Mouse (Mus musculus): ENCODE measurements at regions not wholly inside any gene's neighbourhood (a gene's known extent, or its start where the extent isn't known, plus 50 kb on each side); places are given as distances from the start of the nearest gene placed in this dataset.

DNA sequence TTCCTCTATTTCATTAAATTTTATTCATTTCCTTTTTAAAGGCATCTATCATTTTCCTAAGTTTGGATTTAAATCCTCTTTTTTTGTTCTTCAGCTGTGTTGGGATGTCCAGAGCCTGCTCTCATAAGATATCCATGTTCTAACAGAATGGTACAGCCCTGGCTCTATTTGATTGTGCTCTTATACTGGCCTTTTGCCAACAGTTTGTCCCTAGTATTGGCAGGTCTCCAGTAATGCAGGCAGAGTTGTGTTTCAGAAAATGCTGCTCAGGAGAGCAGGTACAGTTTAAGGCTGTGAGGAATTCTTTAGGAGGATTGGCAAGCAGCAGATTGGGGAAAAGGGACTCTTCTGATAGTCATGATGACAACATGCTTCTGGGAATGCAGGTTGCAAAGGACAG lies 797.1 kb upstream of the Slit2 start:
- no peak for DNase-seq (ENCODE audit: low read depth, low spot score)

DNA sequence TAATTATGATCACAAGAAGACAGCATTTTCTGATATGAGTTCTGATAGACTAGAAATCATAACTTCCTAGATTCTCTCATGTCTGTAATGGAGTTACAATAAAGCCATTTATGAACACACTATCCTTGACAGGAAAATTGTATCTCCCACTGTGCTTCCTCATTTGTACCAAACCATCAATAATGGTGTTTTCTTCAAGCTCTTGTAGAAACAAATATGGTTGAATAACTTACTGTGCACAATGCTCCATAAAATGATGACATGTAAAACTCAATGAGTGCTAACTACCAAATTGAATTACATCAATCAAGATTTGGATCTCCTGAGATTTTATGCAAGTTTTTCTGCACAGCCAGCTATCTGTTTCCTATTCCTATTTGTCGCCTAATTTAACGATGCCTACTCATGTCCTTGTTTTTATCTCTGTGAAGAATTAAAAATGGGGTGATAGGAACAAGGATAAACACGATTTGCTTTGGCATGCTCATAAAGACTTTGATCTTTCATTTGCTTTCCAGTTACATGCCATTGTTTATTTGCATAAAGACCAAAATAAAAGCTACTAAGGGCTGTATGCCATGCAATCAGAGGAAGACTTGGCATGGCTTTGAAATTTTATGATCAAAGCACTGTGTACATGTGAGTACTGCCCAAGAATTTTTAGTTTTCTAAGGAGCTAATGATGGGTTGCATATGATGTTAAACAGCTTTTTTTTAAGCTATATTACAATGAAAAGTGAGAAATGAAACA lies 780.6 kb upstream of the Slit2 start:
- DNase-seq (ENCODE audit: low read depth, low spot score), result no peak

DNA sequence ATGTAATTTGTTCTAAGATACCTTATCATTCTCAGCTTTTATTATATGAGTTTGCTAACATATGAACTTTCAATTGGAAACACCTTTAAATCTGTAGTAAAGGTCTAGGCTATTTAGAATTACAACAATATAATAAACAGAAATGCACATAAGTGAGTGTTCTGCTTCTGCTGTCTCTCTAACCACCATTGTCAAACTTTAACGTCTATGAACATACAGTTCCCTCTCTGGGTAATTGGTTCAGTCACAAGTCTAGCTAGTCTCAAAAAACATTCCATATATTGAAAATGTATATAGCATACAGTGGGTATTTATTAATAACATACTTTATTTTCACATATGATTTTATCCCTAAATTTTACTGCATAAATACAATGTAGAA lies 780.0 kb upstream of the Slit2 start:
- DNase-seq (ENCODE audit: low read depth, low spot score), result no peak

DNA sequence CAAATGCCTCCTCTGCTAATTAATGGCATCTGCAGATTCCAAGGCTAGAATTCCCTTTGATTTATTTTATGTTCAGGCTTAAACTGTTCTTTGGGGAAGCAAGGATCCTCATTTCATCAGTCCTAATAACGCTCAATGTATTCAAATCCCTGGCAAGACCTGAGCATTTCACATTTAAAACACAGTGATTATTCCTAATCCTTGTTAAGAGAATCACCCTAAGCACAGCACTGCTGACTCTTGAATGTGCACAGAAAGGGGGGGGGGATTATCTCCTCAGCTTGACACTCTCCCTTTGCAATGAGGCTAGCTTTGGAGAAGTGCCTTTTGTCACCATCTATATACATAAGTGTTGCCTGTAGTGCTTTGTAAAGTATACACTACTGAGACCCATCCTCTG lies 772.4 kb upstream of the Slit2 start:
- no peak for DNase-seq (ENCODE audit: low read depth, low spot score)

DNA sequence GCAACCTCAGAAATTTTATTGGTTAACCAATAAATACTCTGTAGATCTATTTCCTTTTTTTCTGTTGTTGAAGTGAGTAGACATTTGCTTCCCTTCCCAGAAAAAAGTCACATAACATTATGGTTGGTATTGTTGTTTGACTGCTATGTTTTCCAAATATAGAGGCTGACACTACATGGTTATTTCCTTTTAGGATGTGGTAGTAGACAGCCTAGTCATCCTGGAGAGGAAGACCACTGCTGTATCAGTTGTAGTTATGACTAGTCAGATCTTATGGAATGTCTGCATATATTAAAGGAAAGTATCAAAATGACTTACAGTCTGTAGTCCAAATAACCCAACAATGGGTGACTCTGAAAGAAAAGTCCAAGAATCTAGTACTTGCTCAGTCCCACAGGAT lies 767.5 kb upstream of the Slit2 start:
- DNase-seq (ENCODE audit: low read depth, low spot score), result no peak

DNA sequence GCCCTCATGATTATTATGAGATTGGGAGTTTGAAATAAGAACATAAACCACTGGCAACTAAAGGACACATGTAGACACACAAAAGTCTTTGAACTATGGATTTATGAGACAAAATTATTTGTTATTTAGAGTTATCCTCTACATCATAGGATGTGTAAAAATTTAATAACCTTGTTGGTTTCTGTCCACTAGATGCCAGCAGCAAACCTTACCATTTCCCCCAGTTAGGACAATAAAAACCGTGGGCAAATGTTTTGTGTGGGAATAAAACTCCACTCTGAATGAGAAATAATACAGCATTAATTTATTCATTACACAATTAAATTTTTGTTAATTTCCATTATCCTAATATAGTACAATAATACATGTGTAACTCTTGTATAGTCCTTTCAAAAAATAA lies 757.7 kb upstream of the Slit2 start:
- DNase-seq (ENCODE audit: low read depth, low spot score), result no peak

DNA sequence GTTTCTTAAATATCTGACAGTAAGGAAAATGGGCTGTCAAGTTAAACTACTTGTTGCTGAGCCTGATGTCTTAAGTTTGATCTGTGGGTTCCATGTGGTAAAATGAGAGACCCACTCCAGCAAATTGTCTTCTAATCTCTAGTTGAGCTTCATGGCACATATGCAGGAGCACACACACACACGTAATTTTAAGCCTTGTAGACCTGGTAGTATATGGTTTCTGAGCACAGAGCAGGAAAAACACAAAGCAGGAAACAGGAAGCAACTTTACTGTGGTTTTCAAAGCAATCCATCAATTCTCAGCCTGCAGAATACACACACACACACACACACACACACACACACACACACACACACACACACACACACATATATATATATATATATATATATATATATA lies 746.8 kb upstream of the Slit2 start:
- no peak for DNase-seq (ENCODE audit: low read depth, low spot score)

DNA sequence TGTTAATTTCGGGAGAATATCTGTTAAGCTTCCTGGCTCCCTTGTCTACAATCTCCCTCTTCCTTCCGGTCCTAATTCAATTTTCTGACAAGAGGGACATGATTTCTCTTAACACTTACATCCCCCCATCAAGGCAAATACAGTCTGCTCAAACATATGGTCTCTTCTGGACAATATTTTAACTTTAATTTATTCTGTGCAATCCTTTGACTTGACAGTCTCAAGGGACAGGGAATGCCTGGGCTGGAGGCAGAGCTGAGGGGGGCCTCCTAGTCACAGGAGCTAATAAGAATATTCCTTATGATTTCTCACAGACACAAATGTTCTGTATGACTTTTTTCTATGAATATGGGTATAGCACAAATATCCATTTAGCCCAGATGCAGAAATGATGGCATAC lies 742.9 kb upstream of the Slit2 start:
- DNase-seq (ENCODE audit: low read depth, low spot score), result no peak

DNA sequence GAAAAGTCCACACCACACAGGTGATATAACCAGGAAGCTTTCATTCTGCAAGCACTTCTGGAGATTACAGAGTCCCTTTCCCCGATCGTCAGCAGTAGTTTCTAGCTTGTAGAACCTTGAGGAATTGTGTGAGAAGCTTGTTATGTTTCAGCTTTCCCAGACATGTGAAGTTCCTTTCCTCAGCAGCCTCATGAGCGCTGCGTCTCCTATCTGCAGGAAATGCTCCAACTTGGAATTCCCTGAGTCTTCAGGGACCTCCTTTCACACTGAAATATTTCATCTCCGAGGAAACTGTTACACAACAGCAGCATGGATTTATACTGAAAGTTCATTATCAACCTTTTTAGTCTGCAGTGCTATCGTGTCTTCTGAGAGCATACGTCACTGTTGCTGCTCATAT lies 742.4 kb upstream of the Slit2 start:
- DNase-seq (ENCODE audit: low read depth, low spot score), result no peak

DNA sequence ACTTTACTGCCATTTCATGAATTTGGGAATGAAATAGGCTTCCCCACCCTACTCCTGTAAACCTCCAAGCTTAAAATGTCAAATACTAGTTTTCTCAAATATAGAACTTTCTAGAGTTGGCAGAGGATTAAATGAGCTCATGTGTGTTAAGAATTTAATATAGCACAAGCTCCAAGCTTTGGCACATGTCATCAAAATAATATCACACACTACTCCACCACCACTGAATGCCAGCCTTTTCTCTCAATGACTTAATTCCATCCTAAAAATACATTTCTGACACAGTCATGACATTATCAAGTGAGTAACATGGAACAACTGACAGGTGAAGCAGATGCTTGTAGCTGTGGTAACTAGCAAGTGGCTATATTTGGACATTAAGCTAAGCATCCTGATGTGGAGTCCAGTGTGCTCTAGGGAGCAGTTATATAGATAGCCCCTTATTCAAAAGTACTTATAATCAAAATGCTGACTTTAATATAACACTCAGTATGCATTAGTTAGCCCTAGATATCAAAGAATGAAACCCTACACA lies 728.0 kb upstream of the Slit2 start:
- DNase-seq (ENCODE audit: low read depth, low spot score), result no peak

DNA sequence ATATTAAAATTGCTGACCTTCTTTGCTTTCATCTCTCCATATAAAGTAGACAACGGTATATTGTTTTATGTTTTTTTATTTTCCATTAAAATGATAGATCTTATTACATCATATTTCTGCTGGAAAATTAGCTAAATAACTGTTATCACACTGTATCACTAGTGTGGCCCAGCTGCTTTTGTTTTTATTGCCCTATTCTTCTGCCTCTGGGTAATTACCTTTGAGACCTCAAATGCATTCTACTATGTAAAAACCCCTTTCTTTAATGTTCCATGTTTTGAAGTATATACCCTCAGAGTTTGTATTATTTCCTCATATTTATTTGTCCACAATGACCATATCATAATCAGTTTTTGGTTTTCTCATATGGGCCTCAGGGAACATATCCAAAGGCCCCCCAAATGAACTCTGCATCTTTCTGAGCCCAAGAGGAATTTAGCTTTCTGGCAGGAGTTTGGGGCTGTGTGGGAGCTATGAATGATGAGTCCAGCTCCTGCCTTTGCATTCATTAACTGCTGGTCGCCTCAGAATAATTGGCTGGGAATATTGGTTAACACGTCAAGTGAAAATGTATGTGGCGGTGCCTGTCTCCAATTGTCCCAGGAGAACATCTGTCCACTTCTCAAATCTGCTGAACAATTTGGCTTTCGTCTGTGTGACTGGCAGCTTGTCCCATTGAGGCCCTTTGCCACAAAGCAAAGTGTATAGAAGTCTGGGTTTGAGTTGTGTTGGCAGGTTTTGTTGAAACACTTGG lies 721.1 kb upstream of the Slit2 start:
- DNase-seq (ENCODE audit: low read depth, low spot score), result no peak

DNA sequence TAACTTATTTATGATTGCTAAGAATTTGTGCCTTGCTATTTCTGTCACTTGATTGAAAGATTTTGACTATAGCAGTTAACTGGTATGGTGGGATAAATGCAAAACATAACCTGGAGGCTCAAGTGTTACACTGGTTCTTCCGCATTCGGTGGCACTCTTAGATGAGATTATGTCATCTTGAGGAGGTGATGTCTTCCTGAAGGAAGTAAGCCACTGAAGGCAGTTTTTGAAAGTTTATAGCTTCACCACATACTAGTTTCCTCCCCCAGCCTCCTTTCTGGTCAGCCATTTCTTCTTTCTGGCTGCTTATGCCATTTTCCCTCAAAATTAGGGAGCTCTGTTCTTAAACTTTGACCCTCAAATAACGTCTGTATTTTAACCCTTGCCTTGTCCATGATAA lies 710.3 kb upstream of the Slit2 start:
- DNase-seq (ENCODE audit: low read depth, low spot score), result no peak

DNA sequence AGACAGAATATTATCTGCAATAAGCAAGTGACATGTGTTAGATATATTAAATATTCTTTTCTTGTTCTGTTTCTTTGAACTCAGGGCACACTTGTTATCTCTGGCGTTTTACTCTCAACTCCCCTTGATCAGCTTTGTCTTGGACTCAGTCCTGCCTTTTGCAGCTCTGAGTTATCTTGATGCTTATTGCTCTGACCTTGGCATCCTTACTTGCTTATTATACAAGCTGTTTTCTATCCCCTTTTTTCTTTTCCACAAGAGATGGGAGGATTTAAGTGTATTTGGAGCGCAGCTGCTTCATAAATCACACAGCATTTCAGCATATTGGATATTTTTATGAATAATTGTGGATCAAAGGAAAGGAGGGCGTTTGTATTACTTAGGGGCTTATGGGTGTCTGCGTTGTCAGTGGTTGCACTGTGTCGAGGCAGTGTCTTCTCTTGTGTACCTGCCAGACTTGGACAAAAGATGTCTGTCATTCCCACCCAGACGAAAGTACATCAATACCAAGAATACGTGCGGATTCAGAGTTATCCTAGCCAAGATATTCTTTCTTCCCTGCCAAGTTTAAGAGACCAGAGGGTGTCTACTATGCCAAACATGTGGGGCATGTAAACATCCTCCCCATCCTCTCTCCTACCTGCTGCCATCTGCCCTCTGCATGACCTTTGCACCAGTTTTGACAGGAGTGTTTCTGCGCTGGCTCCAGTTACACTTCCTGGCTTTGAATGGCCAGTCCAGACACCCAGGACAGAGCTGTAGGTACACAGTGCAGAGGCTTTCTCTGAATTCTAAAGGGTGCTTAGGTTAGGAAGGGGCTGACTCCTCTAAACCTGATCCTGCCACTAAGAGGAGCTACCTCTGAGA lies 709.3 kb upstream of the Slit2 start:
- no peak for DNase-seq (ENCODE audit: low read depth, low spot score)

DNA sequence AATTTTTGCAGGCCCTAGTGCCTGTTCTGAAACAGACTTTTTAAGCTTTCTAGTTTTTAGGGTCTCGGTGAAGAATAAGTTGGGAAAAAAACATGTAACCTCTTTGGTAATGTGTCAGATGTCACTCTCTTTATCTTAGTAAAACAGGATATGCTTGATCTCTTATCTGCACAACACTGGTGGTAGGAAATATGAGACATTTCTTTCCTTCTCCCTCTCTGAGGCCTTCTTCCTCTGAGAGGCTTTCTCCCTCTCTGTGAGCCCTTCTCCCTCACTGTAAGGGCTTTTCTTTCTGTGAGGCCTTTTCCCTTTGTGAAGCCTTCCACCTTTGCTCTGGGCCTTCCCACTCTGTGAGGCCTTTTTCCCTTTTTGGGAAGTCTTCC lies 708.7 kb upstream of the Slit2 start:
- DNase-seq (ENCODE audit: low read depth, low spot score), result no peak

DNA sequence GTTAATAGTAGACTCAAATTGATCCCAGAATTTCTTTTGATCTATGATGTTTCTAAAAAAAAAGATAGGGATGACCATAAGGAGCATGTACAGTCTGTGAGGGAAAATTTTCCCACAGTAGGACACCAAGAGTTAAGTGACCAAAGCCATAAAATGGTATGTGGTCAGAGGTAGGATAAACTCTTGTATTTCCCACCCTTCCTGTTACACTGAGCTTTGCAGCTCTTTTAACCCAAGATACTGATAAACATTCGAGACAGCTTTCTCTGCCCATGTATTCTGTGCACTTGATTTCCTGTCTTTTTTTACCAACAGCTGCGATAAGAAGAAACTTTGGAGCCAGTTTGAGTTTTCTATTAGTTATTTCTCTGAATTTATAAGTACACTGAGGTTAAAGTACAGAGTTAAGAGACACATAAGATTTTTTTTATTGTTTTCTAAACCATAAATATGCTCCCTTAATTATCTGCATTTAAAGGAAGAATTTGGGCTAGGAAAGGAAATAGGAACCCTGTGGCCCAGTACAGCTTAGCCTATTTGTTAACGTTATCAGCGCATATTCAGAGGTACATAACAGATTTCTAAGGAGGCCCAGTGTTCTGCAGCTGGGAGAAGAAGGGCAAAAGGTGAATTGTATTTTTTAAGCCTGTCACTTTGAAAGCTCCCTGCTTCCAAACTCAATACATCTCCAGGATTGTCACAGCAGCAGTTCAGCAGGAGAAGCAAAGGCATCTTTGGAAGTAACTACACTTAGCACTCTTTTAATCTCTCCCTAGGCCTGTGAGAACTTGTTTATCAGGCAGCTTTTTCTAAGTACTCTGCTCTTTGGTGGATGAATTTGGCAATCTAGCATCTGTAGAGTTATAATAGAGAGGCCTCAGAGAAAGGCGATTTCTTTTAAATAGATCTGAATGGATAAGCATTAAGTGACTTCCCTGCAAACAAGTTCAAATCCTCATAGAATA lies 706.4 kb upstream of the Slit2 start:
- DNase-seq (ENCODE audit: low read depth, low spot score), result no peak

DNA sequence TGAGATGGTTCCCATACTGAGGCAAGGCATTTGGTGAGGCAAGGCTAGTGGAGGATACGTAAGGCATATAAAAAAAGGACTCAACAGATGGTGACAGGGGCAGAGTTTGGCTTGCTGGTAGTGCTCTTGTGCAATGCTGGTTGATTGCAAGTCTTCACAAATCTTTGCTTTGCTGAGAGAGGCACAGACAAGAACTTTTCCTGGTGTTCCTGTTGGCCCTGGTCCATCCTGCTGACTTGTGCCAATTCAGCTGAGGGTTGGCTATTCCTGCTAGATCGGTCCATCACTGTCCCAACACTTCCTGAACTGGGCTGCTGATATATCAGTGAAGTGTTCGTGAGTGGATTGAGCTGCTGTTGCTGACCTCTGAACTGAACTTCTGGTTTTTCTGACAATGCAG lies 703.3 kb upstream of the Slit2 start:
- DNase-seq (ENCODE audit: low read depth, low spot score), result no peak

DNA sequence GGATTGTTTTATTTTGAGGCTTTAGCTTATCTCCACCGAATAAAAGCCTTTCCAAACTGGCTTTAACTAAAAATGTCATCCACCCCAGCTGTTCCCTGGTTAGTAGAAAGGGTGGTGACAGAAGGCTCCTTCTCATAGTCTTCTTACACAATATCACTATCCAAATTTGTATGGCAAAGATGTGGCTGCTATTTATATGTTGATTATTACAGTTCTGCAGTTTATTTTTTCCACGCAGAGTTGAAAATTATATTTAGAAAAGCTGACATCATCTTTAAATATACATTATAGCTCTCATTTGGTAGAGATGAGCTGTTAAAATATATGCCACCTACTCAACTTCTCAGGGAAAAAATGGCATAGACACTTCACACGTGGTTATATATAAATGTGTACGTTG lies 683.3 kb upstream of the Slit2 start:
- no peak for DNase-seq (ENCODE audit: low read depth, low spot score)

DNA sequence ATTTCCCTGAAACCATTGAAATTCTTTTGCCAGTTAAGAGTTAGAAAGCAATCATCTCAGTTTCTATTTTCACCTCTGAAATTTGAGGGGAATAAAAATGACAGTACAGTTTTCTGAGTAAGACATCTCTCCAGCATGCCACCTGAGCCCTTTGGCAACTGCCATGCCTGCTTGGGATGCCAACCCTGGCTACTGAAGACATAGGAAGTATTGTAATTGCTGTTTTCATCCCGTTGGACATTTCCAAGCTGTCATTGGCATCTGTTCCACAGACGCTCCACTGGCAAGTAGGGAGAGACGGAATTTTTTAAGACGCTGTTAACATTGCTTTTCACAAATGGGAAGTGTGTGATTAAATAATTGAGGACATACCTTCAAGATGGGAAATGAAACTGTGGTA lies 665.4 kb upstream of the Slit2 start:
- no peak for DNase-seq (ENCODE audit: low read depth, low spot score)

DNA sequence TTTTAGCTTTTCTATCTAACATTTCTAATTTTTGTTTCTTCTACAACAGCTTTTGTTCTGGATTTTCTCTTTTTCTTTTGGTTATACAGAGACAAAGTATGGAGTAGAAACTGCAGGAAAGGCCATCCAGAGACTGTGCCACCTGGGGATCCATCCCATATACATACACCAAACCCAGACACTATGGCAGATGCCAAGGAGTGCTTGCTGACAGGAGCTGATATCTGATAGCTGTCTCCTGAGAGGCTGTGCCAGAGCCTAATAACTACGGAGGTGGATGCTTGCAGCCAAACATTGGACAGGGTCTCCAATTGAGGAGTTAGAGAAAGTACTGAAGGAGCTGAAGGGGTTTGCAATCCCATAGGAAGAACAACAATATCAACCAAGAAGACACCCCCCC lies 664.8 kb upstream of the Slit2 start:
- no peak for DNase-seq (ENCODE audit: low read depth, low spot score)

DNA sequence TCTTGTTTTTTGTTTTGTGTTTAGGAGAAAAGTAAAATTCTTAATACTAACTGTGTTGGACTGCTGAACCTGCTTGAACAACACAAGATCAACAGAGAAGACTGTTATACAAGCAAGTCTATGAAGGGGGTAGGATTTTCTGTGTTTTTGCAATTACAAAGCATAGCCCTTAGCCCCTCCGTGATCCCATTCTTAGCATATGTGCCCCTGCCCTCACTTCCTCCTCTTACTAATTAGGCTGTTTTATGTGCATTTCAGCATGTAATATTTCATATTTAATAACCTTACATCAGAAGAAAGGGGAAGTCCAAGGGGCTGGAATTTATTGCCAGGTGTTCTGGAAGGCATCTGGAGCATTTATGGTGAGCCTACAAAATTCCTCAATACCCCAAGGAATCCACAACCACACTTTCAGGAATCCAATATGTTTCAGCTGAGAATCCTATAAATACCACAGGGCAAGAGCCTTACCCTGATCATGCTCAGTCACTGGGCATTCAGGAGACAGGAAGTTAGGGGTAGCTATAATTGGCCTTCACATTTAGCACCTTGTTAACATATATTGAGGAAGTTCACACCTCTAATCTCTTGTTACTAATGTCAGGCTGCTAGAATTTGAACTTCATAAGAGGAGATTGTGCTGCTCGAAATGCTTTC lies 660.3 kb upstream of the Slit2 start:
- DNase-seq (ENCODE audit: low read depth, low spot score), result no peak

DNA sequence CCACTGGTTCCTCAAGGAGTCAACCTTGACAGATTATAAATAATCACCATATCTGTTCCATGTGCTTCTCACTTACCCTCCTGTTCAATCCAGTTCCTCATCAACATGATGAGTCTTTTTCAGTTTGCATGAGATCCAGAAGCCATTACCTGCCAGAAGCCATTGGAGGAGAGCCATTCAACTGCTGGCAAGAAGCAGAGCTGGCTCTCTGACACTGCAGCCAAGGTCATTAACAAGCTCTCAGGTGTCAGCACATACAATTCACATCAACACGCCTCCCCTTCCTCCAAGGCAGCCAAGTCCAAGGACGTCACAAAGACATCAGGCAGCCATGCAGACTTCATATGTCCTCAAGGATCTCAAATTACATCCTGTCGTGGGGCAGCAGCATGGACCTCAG lies 648.6 kb upstream of the Slit2 start:
- no peak for DNase-seq (ENCODE audit: low read depth, low spot score)
